Mouse (Mus musculus): ENCODE measurements around the gene Wwc2.
"Not testable (repeated sequence)": the region's sequence is repeated elsewhere in the genome, so short reads cannot be mapped to it uniquely, and the experiment has no call there.

Gene Wwc2

GRCm38 (mm10) chr8:47843651-47844050 is 147.1 kb downstream of the Wwc2 start:
- no peak for DNase-seq

GRCm38 (mm10) chr8:47843063-47843462 is 147.7 kb downstream of the Wwc2 start:
- no peak for DNase-seq

GRCm38 (mm10) chr8:47833944-47834343 is 156.8 kb downstream of the Wwc2 start:
- no peak for DNase-seq

GRCm38 (mm10) chr8:47832616-47833015 is 158.1 kb downstream of the Wwc2 start:
- no peak for DNase-seq

GRCm38 (mm10) chr8:47826911-47827310 is 163.8 kb downstream of the Wwc2 start:
- no peak for DNase-seq

GRCm38 (mm10) chr8:47825596-47825995 is 165.1 kb downstream of the Wwc2 start:
- no peak for DNase-seq

GRCm38 (mm10) chr8:47824182-47824581 is 166.5 kb downstream of the Wwc2 start, which contains the start of gene Cldn22:
Gene Cldn22, plus strand, starts transcription at chr8:47824482.
- no peak for DNase-seq

GRCm38 (mm10) chr8:47823777-47824176 is 166.9 kb downstream of the Wwc2 start:
- no peak for DNase-seq

GRCm38 (mm10) chr8:47822541-47822940 is 168.2 kb downstream of the Wwc2 start:
- DNase-seq, result not testable (repeated sequence)

- DNase-seq, result no peak
Observed at GRCm38 (mm10) chr8:47821843-47822242, 168.9 kb downstream of the Wwc2 start, which contains the start of gene Cldn24. Gene Cldn24, plus strand, starts transcription at chr8:47822143.

- DNase-seq, result no peak
Observed at GRCm38 (mm10) chr8:47820914-47821772, 169.6 kb downstream of the Wwc2 start.

GRCm38 (mm10) chr8:47819034-47819433 is 171.7 kb downstream of the Wwc2 start:
- DNase-seq, result no peak

- no peak for DNase-seq
Observed at GRCm38 (mm10) chr8:47811221-47811620, 179.5 kb downstream of the Wwc2 start.

- DNase-seq, result no peak
Observed at GRCm38 (mm10) chr8:47810666-47811015, 180.1 kb downstream of the Wwc2 start.

GRCm38 (mm10) chr8:47809970-47810665 is 180.6 kb downstream of the Wwc2 start:
- DNase-seq, result no peak

GRCm38 (mm10) chr8:47804262-47804661 is 186.5 kb downstream of the Wwc2 start:
- no peak for DNase-seq

GRCm38 (mm10) chr8:47802349-47802748 is 188.4 kb downstream of the Wwc2 start:
- DNase-seq, result no peak

- DNase-seq, result no peak
Observed at GRCm38 (mm10) chr8:47799438-47799837, 191.3 kb downstream of the Wwc2 start.

- no peak for DNase-seq
Observed at GRCm38 (mm10) chr8:47791986-47792385, 198.7 kb downstream of the Wwc2 start.

- no peak for DNase-seq
Observed at GRCm38 (mm10) chr8:47787705-47788104, 203.0 kb downstream of the Wwc2 start.

- DNase-seq, result no peak
Observed at GRCm38 (mm10) chr8:47786323-47786722, 204.4 kb downstream of the Wwc2 start.

GRCm38 (mm10) chr8:47784436-47784835 is 206.3 kb downstream of the Wwc2 start:
- DNase-seq, result no peak

- no peak for DNase-seq
Observed at GRCm38 (mm10) chr8:47783944-47784343, 206.8 kb downstream of the Wwc2 start.

- no peak for DNase-seq
Observed at GRCm38 (mm10) chr8:47783544-47783943, 207.2 kb downstream of the Wwc2 start.
